Mouse (Mus musculus) hindbrain, postnatal 0 days (tissue): ENCODE results near the gene Ifitm10. TPM values are rescaled to one million over a fixed set of nuclear protein-coding genes. Genes with fewer than 3 reads are reported as not detected.
A peak's percentile ranks its signal among the peaks of the same experiment; 100 is the strongest.
"Not testable (repeated sequence)": the region's sequence is repeated elsewhere in the genome, so short reads cannot be mapped to it uniquely, and the experiment has no call there.

Source experiments
- ATAC-seq: fragments of 200-750 bp; cut with Nextera tagmentation; 2 replicates; pipeline ENCODE4 v1.8.0; 2017; ENCODE audit warnings: mild to moderate bottlenecking, moderate TSS enrichment, moderate library complexity
- DNase-seq: peaks from one replicate; pipeline ENCODE4 v3.0.0-alpha.2; 2015; ENCODE audit warnings: low spot score
- H3K27ac ChIP-seq: fragments of 300-500 bp; sonication (generic); 2 replicates; pipeline ENCODE4 v1.5.1; 2014; ENCODE audit warnings: mild to moderate bottlenecking
- H3K27me3 ChIP-seq: fragments of 300-500 bp; sonication (generic); 2 replicates; pipeline ENCODE4 v1.6.1; 2014; ENCODE audit warnings: low read length, mixed read lengths; ENCODE audit not compliant: insufficient read depth
- H3K36me3 ChIP-seq: fragments of 300-500 bp; sonication (generic); 2 replicates; pipeline ENCODE4 v1.6.1; 2014; ENCODE audit warnings: low read length, mixed read lengths; ENCODE audit not compliant: insufficient read depth
- H3K4me1 ChIP-seq: fragments of 300-500 bp; sonication (generic); 2 replicates; pipeline ENCODE4 v1.6.1; 2014; ENCODE audit warnings: antibody characterized with exemption, low read length, mixed read lengths; ENCODE audit not compliant: insufficient read depth
- H3K4me2 ChIP-seq: fragments of 300-500 bp; sonication (generic); 2 replicates; pipeline ENCODE4 v1.6.1; 2014; ENCODE audit warnings: low read depth, mild to moderate bottlenecking, low read length, moderate library complexity, mixed read lengths
- H3K4me3 ChIP-seq: fragments of 300-500 bp; sonication (generic); 2 replicates; pipeline ENCODE4 v1.5.1; 2014; ENCODE audit warnings: low read length
- H3K9ac ChIP-seq: fragments of 300-500 bp; sonication (generic); replicated peaks from 2 replicates; pipeline ENCODE4 v1.6.1; 2014; ENCODE audit warnings: mild to moderate bottlenecking, low read length, moderate library complexity, mixed read lengths
- H3K9me3 ChIP-seq: fragments of 300-500 bp; sonication (generic); 2 replicates; pipeline ENCODE4 v1.6.1; 2016; ENCODE audit warnings: low read length, mixed read lengths
- CTCF ChIP-seq: IDR thresholded peaks from 2 replicates; pipeline ENCODE4 v1.5.1; 2016; ENCODE audit warnings: antibody characterized with exemption, control low read depth, low read depth
- WGBS: fragments of 180-500 bp; shearing (Covaris S2); extraction: QIAGEN DNeasy Blood & Tissue Kit; methylation state at CpG from one replicate; pipeline ENCODE4 v1.1.7; 2014; 5-methylcytosine and 5-hydroxymethylcytosine counted together
- polyA plus RNA-seq: library from polyadenylated mRNA; unstranded; fragments of >200 nt; fragmentation: Nextera tagmentation; extraction: Ambion mirVana; gene quantifications from 2 replicates; pipeline ENCODE4 v1.2.1, GENCODE M21; 2015
- total RNA-seq: library from RNA; depleted of rRNA; stranded (reverse); fragments of >200 nt; gene quantifications from 2 replicates; pipeline ENCODE4 v1.2.3, GENCODE M21; 2014

Ifitm10 gene
- total and polyA plus RNA-seq, 2 experiments from 2014 or later, result 19.9 to 25.4 TPM

GRCm38 (mm10) chr7:142295418-142295817, 78.1 kb downstream of the Ifitm10 start:
- H3K27ac ChIP-seq, result no peak overlapping the region
- ATAC-seq, result no peak
- H3K9me3 ChIP-seq, result no peaks in the 10 kb centered on the region
- H3K27me3 ChIP-seq, result no peaks in the 10 kb centered on the region
- no peak overlapping the region for H3K9ac ChIP-seq
- no peak for DNase-seq
- no peak overlapping the region for H3K4me3 ChIP-seq
- H3K4me2 ChIP-seq, result no peak overlapping the region
- peak; percentile 53 for TF ChIP-seq CTCF
- H3K4me1 ChIP-seq, result no peaks in the 10 kb centered on the region
- no peaks in the 10 kb centered on the region for H3K36me3 ChIP-seq

GRCm38 (mm10) chr7:142293851-142294250, 79.7 kb downstream of the Ifitm10 start:
- H3K27ac ChIP-seq, ATAC-seq, H3K27me3 ChIP-seq, H3K4me1 ChIP-seq, H3K4me2 ChIP-seq, H3K9ac ChIP-seq, H3K4me3 ChIP-seq, H3K36me3 ChIP-seq, H3K9me3 ChIP-seq: not testable (repeated sequence)
- DNase-seq, result peak; percentile 62
- 0% methylated on average over 2 of the region's 2 CpGs for WGBS
- peak; percentile 78 for TF ChIP-seq CTCF

DNA sequence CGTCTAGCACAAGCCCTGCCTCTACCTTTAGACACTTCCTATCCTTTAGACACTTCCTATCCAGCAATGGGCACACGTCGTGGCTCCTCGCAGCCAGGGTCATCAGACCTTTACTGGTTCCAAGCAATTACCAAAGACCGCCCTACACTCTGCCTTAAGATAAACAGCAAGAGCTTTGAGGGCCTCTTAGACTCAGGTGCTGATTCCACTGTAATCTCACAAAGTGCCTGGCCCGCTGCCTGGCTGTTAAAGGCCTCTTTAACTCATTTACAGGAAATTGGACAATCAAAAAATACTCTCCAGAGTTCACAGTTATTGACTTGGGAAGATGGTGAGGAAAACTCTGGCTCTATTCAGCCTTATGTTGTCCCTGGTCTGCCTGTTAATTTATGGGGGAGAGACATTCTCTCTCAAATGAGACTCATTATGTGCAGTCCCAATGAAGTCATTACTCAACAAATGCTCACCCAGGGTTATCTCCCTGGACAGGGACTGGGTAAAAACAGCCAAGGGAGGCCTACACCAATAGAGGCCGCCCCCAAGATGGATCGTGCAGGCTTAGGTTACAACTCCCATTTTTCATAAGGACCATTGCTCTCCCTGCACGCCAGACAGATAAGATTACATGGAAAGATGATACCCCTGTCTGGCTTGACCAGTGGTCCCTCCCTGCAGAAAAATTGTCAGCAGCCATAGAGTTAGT, 87.5 kb downstream of the Ifitm10 start:
- not testable (repeated sequence) for H3K4me2 ChIP-seq, H3K9ac ChIP-seq, ATAC-seq, H3K9me3 ChIP-seq, H3K27ac ChIP-seq, DNase-seq, H3K27me3 ChIP-seq, H3K4me3 ChIP-seq, H3K4me1 ChIP-seq, H3K36me3 ChIP-seq
- 84% methylated on average over 9 of the region's 9 CpGs for WGBS

- peak overlapping the region; percentile 52 for H3K4me3 ChIP-seq
- no peaks in the 10 kb centered on the region for H3K4me1 ChIP-seq
- H3K36me3 ChIP-seq, result no peaks in the 10 kb centered on the region
- H3K27me3 ChIP-seq, result no peaks in the 10 kb centered on the region
- TF ChIP-seq CTCF, result peak; percentile 68
- 24% methylated on average over 23 of the region's 23 CpGs for WGBS
- H3K27ac ChIP-seq, result peak overlapping the region; percentile 67
- ATAC-seq (peak; percentile 75), DNase-seq (peak; percentile 73)
- peak overlapping the region; percentile 78 for H3K4me2 ChIP-seq
- no peaks in the 10 kb centered on the region for H3K9me3 ChIP-seq
- peak overlapping the region; percentile 22; the same call in 1 of the 2 replicates for H3K9ac ChIP-seq
Observed at GRCm38 (mm10) chr7:142285130-142285835, 88.3 kb downstream of the Ifitm10 start.

DNA sequence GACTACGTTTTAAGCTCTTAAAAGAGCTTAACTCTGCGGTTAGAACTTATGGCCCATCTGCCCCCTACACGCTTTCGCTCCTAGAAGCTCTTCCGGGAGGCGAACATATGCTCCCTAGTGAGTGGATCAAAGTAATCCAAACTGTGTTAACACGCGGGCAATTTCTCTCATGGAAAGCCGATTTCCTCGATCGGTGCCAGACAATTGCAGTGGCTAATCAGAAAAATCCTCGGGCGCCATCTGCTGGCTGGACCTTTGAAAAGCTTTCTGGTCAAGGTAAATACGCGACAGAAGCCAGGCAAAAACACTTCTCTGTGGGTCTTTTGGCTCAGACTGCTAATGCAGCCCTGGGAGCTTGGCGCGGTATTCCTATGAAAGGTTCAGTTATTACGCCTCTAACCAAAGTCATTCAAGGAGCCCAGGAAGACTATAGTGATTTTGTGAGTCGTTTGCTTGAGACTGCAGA, 88.9 kb downstream of the Ifitm10 start:
- WGBS, result under 1% methylated on average over 19 of the region's 19 CpGs
- Histone ChIP-seq H3K36me3 (no peaks in the 10 kb centered on the region), H3K4me1 (no peaks in the 10 kb centered on the region), H3K27me3 (no peaks in the 10 kb centered on the region), H3K4me3 (peak overlapping the region; percentile 52), H3K9ac (peak overlapping the region; percentile 22), H3K9me3 (no peaks in the 10 kb centered on the region), H3K27ac (peak overlapping the region; percentile 67), H3K4me2 (peak overlapping the region; percentile 78)
- DNase-seq, result peak; percentile 98
- peak; percentile 80 for TF ChIP-seq CTCF
- peak; percentile 88 for ATAC-seq

DNA sequence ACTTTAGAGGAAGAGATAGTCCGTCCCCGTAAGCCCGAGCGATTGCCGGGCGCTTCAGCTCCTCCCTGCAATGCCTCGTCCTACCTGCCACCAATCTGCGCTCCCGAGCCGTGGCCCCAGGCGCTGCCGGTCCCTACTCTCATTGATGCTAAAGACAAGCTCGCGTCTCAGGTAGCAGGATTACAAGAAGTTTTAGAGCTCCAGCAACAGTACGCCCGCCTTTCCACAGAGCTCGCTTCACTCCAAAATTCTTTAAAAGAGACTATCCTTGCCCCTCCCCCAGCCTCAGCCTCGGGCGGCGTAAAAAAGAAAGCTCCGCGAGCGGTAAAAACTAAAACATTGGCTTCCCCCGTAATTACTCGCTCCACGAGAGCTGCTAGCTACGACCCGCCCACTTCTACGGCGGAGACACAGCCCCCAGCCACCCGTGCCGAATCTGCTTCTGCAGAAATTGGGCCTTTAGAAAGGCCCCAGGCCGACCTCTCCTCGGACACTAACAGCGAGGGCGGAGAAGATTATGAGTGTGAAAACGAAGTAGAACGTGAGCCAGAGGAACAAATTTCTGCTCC, 89.4 kb downstream of the Ifitm10 start:
- no peaks in the 10 kb centered on the region for H3K27me3 ChIP-seq
- under 1% methylated on average over 38 of the region's 38 CpGs for WGBS

DNA sequence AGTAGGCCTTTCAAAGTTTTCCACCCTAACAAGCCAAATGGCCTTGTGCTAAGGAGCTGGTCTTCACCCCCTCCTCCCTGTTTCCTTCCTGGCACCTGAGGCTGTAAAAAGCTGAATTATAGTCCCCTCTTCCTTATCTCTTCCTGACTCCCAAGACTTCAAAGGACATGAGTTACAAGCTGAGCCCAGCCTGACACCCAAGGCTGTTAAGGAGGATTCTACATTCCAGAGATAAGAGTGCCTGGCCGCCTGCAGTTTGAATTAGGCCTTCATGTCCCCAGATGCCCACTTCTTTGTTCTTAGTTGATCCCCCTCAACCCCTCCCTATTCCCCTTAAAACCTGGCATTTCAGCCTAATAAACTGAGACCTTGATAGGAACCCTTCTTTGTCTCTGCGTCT, 90.7 kb downstream of the Ifitm10 start:
- not testable (repeated sequence) for H3K9ac ChIP-seq, H3K9me3 ChIP-seq, H3K4me1 ChIP-seq, H3K4me3 ChIP-seq, H3K4me2 ChIP-seq, H3K27me3 ChIP-seq, ATAC-seq, H3K27ac ChIP-seq, H3K36me3 ChIP-seq, DNase-seq
- WGBS, result 40% methylated on average over 2 of the region's 2 CpGs

More for the DNA sequence above, 89.4 kb downstream of the Ifitm10 start:
- Histone ChIP-seq H3K4me1 (no peaks in the 10 kb centered on the region), H3K27ac (peak overlapping the region; percentile 62), H3K9me3 (no peaks in the 10 kb centered on the region), H3K36me3 (no peaks in the 10 kb centered on the region), H3K9ac (peak overlapping the region; percentile 22), H3K4me3 (peak overlapping the region; percentile 52), H3K4me2 (peak overlapping the region; percentile 78)
- peak; percentile 36; the same call in 1 of the 2 replicates for TF ChIP-seq CTCF
- ATAC-seq (peak; percentile 77), DNase-seq (peak; percentile 63)
